Mouse (Mus musculus) urinary bladder, adult 2 months (tissue): ENCODE measurements around the gene Dlx3. TPM values are rescaled to one million over a fixed set of nuclear protein-coding genes. Genes with fewer than 3 reads are reported as not detected.

Source experiments
- DNase-seq: peaks from one replicate; pipeline ENCODE4 v3.0.0; 2022; ENCODE audit warnings: low spot score
- polyA plus RNA-seq: library from polyadenylated mRNA; depleted of rRNA; stranded (reverse); fragments of >200 nt; gene quantifications from 2 replicates; pipeline ENCODE4 v1.2.3, GENCODE M21; 2012

Gene Dlx3
- polyA plus RNA-seq, 1 experiment = 0.39 TPM

DNA sequence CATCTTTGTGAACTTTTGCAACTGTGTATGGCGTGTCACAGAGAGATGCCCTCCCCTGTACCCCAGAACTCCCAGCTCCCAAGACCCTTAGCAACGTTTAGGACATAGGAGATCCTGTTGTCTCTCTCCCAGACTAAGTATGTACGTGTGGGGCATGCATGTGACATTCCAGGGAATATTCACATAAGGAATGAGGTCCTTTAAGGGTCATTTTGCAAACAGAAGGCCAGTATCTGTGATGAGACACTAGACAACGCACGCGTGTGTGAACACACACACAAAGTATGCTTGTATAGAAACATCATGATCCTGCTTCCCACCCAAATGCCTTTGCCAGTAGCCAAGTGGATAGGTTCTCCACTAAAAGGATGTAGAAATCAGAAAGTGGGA, 2.2 kb downstream of the Dlx3 start:
- no peak for DNase-seq

DNA sequence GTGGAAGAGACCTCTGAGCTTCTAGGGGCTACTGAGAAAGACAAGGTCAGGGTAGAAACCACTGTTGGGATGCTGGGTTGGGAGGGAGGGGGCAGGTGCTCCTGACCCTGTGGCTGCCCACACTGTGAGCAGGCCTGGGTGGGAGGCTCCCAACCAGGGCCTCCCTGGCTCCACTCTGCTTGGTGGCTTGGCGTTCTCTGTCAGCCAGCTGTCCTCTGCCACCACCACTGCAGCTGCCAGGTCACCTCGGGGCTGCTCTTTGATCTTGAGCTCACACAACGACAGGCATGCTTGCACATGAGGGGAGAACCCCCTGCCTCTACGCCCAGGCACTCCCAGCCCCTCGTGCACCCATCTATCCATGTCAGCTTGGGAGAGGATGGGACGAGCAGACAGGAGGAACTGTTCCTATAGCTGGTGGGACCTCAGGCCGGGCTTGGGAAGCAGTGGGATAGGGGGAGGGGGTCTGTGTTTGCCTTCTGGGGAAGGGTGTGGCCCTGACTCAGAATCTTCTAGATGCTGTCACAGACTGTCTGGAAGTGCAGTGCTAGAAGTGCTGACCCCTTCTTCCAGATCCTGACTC, 5.5 kb downstream of the Dlx3 start:
- DNase-seq = no peak

DNA sequence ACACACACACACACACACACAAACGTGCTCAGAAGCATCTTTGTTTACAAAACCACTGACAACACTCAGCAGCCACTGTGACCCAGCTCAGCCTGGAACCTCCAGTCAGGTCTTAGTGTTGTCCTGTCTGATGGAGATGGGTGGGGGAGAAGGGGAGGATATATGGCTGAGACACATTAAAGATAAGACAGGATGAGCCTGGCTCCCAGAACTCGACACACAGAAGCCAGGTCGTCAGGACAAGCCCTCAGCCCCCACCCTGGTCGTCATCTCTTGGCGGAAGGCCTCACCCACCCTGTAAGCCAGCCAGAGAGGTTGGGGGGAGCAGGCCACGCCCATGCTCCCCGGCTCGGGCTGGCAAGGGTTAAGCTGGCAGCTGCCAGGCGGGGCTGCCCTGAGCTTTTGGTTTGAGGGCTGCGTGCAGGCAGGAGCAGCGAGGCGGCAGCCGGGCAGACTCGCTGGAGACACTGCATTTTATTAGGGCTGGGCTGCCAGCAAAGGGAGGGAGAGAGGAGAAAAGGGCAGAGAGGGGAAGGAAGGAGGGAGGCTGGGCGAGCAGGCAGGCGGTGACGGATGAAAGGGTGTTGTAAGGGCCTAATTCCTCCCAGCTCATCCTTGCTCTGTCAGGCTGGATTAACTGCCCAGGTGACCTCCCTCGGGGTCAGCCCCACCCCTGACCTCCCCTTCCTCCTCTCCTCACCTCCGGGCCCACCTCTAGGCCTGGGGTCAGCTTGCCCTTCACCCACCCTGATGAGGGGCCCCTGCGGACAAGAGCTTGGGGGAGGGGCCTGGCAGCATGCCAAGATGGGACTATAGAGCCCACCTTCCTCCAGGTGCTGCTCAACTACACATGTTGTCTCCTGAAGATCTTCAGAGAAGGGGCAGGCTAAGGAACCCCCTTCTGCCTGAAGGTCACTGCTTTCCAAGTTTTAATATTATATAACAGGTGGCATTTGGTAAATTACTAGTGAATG, 6.6 kb downstream of the Dlx3 start:
- DNase-seq = no peak

DNA sequence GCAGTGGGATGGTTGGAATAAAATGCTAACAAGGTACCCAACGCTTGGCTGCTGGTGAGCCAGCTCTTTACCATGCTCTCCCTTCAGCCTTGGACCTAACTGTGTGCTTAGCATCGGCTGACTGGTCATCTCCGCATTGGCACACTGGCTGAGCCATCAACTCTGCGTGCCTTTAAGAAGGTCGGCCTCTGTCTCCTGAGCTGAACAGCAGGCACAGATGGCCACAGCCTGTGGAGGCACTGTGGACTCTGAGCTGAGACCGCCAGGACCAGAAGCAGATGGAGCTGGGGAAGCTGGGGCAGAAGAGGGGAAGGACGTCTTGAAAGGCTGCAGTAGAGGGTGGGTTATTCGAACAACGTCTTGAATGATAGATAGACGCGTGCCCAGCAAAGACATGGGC, 8.4 kb downstream of the Dlx3 start:
- no peak for DNase-seq

DNA sequence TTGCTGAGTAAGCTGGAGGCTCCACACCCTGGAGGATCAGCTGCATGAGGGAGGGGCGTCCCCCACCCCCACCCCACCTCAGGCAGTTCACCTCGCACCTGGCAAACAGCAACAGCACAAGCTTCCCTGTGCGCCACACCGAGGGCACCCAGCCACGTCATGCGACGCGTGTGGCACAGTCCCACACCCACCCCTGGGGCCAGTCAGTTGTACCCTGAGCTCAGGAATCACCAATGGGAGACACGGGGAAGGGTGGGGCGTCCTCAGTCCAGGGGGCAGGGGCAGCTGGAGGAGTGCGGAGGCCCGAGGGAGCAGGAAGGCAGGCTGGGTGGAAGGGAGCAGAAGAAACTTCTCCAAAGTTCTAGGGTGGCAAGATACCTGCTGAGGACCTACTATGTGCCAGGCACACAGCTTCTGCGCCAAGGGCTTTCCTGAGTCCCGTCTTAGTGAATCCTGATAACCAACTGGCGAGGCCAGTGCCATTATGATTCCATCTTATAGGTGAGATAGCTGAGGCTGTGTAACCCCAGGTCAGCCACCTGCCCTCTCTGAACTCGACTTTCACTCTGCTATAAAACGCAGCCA, 10.8 kb downstream of the Dlx3 start:
- no peak for DNase-seq

DNA sequence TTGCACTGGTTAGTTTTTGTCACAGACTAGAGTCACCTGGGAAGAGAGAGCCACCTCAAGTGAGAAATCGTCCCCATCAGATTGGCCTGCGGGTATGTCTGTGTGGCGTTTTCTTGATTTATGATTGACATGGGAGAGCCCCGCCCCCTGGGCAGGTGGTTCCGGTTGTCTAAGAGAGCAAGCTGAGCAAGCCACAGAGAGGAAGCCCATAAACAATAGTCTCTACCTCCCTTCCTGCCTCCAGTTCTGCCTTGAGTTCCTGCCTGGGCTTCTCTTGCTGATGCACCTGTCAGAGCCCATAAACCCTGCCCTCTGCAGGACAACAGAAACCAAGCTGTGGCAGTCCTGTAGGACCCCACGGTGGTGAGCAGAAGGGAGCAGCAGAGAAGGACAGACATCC, 13.4 kb downstream of the Dlx3 start:
- DNase-seq = no peak

DNA sequence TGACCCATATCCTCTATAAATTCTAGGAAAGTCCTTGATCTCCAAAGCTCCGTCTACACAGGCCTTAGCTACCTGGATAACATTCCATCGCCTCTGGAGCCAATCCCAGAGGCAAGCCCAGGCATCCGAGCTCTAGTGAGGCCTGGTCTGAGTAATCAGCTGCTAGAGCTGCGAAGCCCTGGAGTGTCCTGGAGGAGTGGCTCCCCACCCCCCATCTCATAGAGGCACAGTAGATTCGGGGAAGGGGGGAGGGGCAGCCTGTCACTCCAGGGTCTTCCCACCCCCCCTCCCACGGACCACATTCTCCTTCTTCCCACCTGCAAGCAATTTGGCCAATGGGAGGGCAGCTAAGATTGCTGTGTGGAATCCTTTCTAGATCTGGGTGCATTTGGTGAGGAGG, 17.4 kb downstream of the Dlx3 start:
- no peak for DNase-seq

DNA sequence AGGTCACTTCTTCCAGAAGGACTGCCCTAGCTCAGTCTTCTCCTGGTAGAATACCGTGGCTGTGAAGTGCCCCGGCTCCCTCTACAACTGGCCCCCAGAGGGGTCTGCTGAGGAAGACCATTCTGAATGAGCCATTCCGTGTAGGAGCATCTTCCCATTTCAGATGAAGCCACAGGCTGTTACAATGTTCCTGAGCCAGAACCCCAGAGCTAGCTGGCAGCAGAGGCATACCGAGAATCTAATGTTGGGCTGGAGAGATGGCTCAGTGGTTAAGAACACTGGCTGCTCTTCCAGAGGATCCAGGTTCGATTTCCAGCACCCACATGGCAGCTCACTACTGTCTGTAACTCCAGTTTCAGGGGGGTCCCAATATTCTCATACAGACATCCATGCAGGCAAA, 20.0 kb downstream of the Dlx3 start:
- no peak for DNase-seq

DNA sequence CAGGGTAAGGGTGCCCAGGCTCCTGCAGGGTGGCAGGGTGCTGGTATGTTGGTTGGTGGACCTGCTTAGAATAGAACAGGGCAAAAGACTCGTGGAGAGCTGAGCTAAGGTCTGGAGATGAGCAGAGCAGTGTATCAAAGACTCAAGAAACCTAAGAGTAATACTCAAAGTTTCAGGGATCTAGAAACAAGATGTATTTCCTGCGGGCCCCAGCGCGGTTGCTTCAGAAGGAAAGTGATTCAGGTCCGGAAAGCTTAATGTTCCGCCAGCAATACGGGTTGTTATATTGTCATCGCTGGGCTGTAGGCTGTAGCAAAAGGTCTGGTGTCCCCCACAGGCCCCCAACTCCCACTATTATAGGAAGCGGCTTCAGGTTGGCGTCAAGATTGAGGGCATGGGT, 22.3 kb downstream of the Dlx3 start:
- no peak for DNase-seq

DNA sequence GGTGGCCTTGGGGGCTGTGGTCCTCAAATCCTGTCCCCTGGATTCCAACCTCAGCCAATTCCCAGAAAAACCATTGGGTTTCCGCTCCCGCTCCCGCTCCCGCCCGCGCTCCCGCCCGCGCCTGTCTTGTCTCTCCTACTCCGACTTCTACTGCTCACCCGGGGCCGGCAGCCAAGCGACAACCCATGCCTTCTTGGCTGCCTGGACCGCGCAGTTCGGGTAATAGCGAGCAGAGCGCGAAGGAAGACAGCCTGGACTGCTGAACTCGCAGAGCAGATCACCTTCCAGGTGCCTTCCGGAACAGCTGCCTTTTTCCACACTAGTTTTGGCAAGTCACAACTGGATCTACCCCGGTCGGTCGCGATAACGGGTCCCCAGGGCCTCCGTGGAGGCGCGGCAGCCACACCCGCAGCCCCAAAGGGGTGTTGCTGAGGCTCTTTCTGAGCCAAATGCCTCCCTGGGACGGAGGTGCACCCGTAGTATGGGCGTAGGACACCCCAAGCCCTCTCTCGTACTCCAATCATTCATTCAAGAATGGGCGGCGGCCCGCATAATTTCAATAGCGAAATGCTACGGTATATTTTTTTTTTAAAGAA, 23.2 kb downstream of the Dlx3 start:
- no peak for DNase-seq

DNA sequence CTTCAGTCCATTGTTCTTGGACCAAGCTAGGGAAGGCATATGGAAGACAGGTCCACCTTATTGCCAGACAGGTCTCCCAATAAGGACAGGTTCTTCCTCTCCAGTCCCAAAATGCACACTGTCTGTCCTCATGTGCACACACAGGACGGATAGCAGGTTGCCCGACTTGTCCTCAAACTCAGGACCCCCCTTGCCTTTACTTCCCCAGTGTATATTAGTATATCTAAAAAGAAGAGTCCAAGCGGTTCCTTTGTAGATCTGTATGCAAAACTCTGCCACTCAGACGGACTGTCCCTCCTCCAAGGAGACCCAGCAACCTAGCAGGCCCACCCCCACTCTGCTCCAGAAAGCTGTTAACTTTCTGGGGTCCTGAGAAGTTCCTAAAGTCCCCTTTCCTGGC, 23.7 kb downstream of the Dlx3 start:
- DNase-seq = no peak

DNA sequence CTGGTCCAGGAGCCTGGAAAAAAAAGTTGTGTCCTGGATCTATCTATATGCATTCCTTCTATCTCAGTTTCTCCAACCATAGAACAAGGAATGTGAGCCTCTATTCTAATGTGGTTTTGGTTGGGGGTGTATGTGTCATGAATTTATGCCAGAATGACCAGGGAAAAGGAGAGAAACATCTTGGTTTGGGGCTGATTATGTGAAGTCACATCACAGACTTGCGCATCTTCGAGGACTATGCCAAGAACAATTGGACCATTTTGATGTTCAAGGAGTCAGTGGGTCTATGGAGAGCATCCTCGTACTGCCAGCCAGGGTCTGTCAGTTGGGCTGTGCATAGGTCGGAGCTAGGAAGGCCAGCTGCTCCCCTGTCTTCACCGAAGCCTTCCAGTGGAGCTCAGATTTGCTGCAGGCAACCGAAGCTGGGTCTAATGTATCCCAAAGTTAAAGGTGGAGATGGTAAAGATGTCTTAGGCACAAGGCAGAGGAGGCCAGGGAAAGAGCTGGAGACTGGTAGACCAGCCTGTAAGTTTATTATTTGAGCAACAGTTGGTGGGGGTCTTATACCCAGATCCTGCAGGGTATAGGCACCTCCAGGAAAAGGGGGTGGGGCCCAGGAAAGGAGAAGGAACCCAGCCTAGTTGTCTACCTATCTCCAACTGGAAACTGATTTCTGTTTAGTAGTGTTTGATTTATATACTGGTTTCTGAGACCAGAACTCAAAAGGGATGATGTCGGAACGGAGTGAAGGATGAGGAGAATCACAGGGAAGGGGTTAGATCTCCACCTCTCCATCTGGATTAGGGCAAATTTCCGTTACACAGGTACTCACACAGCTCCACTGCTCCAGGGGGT, 24.4 kb downstream of the Dlx3 start:
- DNase-seq = no peak

DNA sequence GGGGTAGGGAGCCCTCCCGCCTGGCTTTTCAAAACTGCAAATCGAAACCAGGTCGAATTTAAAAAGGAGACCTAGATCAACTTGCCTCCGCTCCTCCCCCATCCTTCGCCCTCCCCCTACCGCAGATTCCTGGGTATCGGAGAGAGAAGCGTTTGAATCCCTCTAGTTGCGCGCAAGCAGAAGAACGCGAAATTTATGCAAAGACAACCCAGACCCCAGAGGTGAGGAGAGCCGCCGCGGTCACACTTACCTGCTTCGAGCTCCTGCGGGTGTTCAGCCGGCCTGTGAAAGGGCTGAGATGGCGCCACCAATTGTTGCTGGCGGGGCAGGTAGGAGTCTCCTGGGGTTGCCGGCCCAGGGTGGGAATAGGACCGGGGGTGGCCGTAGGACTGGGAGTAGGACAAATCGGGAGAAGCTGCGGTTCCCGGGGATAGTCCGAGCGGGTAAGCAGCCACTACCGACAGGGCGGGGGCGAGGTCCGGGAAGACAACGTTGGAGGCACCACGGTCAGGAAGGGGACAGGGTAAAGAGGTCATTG, 25.1 kb downstream of the Dlx3 start:
- DNase-seq = no peak

DNA sequence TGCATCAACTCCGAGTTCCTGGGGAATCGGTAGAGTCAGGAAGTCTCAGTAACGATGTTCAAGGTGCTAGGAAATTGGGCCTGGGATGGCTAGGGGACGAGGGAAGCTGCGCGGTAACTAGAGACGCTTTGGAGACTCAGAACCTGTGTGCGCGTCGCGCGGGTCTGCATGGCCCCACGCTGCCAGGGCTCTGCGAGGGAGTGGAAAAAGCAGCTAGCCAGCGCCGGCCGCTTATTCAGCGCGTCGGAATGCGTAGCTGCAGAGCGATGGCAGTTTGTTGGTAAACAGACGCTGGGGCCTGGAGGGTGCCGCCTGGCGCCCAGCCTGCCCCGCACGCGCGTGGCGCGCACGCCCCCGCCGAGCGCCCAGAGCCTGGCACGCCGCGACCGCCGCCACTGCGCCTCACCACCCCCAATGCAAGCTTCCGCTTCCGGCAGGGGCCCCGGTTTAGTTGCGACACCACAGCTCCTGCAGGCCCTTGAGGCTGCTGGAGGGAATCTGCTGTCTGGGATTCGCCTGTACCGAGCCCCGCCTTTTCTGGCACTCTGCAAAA, 26.0 kb downstream of the Dlx3 start, which contains the start of gene Dlx4:
Gene Dlx4 (minus strand): TSS at position 413 of the 553 bp plus-strand sequence.
- peak; percentile 48 for DNase-seq

DNA sequence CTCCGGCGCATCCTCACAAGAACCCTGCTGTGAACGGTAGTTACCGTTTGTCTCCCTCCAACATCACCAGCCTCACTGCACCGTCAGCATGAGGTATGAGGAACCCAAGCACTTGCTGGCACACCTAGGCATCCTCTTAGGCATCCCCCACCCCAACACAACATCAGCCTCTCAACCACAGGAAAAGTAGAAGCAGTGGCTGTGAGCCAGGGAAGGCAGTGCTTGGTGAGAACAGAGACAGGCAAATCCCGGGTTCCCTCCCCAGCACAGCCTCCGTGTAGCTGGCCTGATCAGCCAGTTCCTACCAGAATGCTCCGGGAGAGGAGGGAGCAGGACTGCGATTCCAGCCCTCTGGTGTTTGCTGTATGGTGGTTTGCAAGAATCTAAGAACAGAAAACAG, 28.8 kb downstream of the Dlx3 start:
- no peak for DNase-seq

DNA sequence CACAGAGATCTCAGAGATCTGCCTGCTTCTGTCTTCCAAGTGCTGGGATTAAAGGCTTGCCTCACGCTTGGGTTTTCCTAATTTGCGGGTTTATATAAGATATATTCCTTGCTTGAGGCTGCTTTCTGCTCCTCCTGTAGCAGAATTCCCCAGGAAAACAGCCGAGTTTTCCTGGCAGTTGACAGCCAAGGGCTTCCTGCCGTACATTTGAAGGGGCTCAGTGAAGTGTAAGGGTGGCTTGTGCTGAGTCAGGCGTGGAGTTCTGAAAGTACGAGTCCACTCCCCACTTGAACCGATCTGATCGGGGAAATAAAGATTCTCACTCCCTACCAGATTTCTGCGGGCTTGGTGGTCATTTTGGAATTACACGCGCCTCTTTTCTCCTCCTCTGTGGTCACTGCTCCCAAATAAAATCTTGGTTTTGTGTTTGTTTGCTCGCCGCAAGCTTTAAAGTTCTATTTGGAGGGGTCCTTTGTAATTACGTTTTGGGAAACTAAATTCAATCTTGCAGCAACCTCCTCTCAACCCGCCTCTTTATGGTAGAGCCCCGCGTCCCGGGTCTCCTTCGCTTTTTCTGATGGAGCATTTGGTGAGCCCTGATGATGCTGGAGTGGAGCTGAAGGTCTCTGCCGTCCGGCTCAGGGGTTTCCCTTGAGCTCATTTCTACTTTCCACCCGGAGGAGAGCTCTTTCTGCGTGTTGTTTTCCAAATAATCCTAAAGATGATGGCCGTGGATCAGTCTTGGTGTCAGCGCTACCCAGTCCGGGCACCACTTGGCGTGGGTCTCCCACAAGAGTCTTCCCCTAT, 29.7 kb downstream of the Dlx3 start:
- no peak for DNase-seq

DNA sequence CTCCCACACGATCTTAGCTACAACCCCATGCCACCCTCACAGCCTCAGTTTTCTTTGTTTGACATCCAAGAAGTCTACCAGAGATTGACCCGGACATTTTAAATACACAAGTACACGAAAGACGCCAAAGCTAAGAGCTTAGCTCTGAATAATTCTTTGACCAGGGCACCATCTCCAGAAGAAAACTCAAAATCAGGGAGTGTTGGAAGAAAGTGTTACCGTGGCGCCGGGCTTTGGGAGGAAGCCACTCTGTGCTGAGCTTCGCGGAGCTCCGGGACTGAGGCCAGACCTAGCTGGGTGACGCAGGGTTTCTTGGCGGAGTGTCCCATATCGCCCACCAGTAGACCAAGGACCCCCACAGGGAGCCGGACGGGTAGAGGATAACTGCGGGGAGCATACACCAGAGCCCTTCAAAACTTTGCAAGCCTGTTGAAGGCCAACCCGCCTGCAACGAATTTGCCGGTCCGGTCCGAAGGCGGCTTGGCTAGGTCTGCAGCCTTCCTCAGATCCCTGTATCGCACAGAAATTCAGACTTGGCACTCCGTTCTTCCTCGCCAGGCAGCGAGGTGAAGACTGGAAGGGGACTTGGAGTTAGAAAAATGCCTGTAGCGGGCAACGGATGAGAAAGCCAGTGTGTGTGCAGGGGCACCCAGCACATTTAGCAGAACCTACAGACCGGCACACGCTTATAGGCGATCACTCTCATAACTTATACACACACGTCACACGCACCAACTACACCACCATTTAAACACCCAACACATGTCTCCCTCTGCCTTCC, 30.5 kb downstream of the Dlx3 start:
- DNase-seq = no peak

DNA sequence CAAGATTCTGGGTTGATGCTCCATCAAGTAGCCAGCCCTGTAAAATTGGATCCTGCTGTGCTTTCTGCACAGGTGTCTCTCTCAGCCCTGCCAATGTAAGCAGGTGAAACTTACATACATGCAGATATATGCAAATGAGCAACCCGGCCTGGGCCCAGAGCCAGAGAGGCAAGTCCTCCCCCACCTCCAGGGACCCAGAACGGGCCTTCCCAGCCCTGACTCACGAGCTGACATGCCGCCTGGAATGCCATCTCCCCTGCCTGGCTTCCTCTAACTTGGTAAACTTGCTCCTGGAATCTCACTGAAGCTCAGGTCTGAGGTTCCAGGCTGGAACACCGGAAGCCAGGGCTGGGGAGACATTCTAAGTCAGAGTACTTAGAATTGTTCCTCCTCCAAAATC, 33.2 kb downstream of the Dlx3 start:
- DNase-seq = no peak

DNA sequence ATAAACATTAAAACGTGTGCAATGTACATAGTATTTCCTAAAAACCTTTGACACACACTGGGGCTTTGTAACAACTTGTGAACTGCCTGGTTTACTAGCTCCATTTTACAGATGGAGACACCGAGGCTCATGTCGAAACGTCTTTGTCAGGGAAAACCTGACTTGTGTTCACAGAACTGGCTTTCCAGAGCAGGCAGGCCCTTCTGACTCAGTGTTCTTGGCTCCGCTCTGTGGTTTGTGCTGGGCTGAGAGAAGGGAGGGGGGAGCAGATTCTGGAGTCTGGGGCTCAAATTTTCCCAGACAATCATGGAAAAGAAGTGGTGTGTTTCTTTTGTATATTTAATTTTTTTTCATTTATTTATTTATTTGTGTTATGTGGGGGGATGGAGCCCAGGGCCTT, 33.8 kb downstream of the Dlx3 start:
- no peak for DNase-seq
